Mouse (Mus musculus) monocyte, adult 5-6 weeks (primary cell): ENCODE data around the gene Rgs9. TPM values are rescaled to one million over a fixed set of nuclear protein-coding genes. Genes with fewer than 3 reads are reported as not detected.

ENCODE experiments used
- ATAC-seq: fragments of 153-309, 156-312 bp; replicated peaks from 2 replicates; pipeline ENCODE4 v1.8.0; 2017; ENCODE audit warnings: mild to moderate bottlenecking; ENCODE audit not compliant: low TSS enrichment, insufficient number of reproducible peaks, severe bottlenecking, poor library complexity, low FRiP score
- total RNA-seq: library from RNA; stranded (forward); fragments of 200-1000, 200-491, 200-594 nt; gene quantifications from 3 replicates; pipeline ENCODE4 v1.2.3, GENCODE M21; 2017

Rgs9 gene
- total RNA-seq, 1 experiment from 2014 or later, result 0.19 TPM

- ATAC-seq, result no peak
Measured at GRCm38 (mm10) chr11:109257824-109258223, 40.1 kb downstream of the Rgs9 start.

GRCm38 (mm10) chr11:109255022-109255421 is 42.9 kb downstream of the Rgs9 start:
- no peak for ATAC-seq

GRCm38 (mm10) chr11:109252483-109252882 is 45.4 kb downstream of the Rgs9 start:
- ATAC-seq, result no peak

GRCm38 (mm10) chr11:109250566-109250965 is 47.4 kb downstream of the Rgs9 start:
- no peak for ATAC-seq

GRCm38 (mm10) chr11:109246920-109247319 is 51.0 kb downstream of the Rgs9 start:
- ATAC-seq, result no peak

GRCm38 (mm10) chr11:109244635-109245360 is 53.1 kb downstream of the Rgs9 start:
- ATAC-seq, result peak; percentile 66

GRCm38 (mm10) chr11:109240126-109240525 is 57.8 kb downstream of the Rgs9 start:
- ATAC-seq, result no peak

GRCm38 (mm10) chr11:109238671-109239070 is 59.3 kb downstream of the Rgs9 start:
- no peak for ATAC-seq

- no peak for ATAC-seq
Measured at GRCm38 (mm10) chr11:109237796-109238195, 60.1 kb downstream of the Rgs9 start.

GRCm38 (mm10) chr11:109233627-109234026 is 64.3 kb downstream of the Rgs9 start:
- ATAC-seq, result no peak

- ATAC-seq, result no peak
Measured at GRCm38 (mm10) chr11:109232811-109233210, 65.1 kb downstream of the Rgs9 start.

GRCm38 (mm10) chr11:109227139-109227538 is 70.8 kb downstream of the Rgs9 start:
- no peak for ATAC-seq

GRCm38 (mm10) chr11:109221209-109222007 is 76.5 kb downstream of the Rgs9 start:
- ATAC-seq, result no peak

GRCm38 (mm10) chr11:109218722-109219430 is 79.1 kb downstream of the Rgs9 start:
- ATAC-seq, result no peak

GRCm38 (mm10) chr11:109217827-109218536 is 79.9 kb downstream of the Rgs9 start:
- ATAC-seq, result 0 out of 2 replicates have a peak, but pooled peaks have one; percentile 25

- no peak for ATAC-seq
Measured at GRCm38 (mm10) chr11:109210772-109211171, 87.2 kb downstream of the Rgs9 start.

- ATAC-seq, result no peak
Measured at GRCm38 (mm10) chr11:109210341-109210740, 87.6 kb downstream of the Rgs9 start.

GRCm38 (mm10) chr11:109206732-109207131 is 91.2 kb downstream of the Rgs9 start:
- ATAC-seq, result no peak

- no peak for ATAC-seq
Measured at GRCm38 (mm10) chr11:109206028-109206427, 91.9 kb downstream of the Rgs9 start.
